Mouse (Mus musculus) testis, adult 2 months (tissue): ENCODE results near the gene Uri1. TPM values are rescaled to one million over a fixed set of nuclear protein-coding genes. Genes with fewer than 3 reads are reported as not detected.

Experiments
- H3K27ac ChIP-seq: fragments of 200-500 bp; 2 replicates; pipeline ENCODE4 v1.5.1; 2012; ENCODE audit warnings: low read depth, low read length; ENCODE audit not compliant: control insufficient read depth, insufficient read depth
- H3K27me3 ChIP-seq: fragments of 200-500 bp; 2 replicates; pipeline ENCODE4 v1.6.1; 2012; ENCODE audit warnings: mild to moderate bottlenecking, low read length, moderate library complexity; ENCODE audit not compliant: control insufficient read depth, insufficient read depth
- H3K36me3 ChIP-seq: fragments of 200-500 bp; 2 replicates; pipeline ENCODE4 v1.6.1; 2012; ENCODE audit warnings: mild to moderate bottlenecking, low read length; ENCODE audit not compliant: control insufficient read depth, insufficient read depth
- H3K4me1 ChIP-seq: fragments of 200-500 bp; 2 replicates; pipeline ENCODE4 v1.6.1; 2012; ENCODE audit warnings: low read length; ENCODE audit not compliant: control insufficient read depth, insufficient read depth
- H3K4me3 ChIP-seq: fragments of 200-500 bp; 2 replicates; pipeline ENCODE4 v1.5.1; 2012; ENCODE audit warnings: low read depth, mild to moderate bottlenecking, low read length, moderate library complexity, mixed read lengths; ENCODE audit not compliant: control insufficient read depth
- CTCF ChIP-seq: fragments of 200-500 bp; IDR thresholded peaks from 2 replicates; pipeline ENCODE4 v1.5.1; 2012; ENCODE audit warnings: low read depth, mild to moderate bottlenecking, inconsistent platforms, low read length, moderate library complexity; ENCODE audit not compliant: control insufficient read depth, insufficient read depth, insufficient replicate concordance
- POLR2A ChIP-seq: fragments of 200-500 bp; IDR thresholded peaks from 2 replicates; pipeline ENCODE4 v1.6.1; 2012; ENCODE audit warnings: low read depth, mild to moderate bottlenecking, inconsistent platforms, low read length, moderate library complexity; ENCODE audit not compliant: control insufficient read depth
- polyA plus RNA-seq: library from polyadenylated mRNA; depleted of rRNA; stranded (reverse); fragments of >200 nt; gene quantifications from 2 replicates; pipeline ENCODE4 v1.2.3, GENCODE M21; 2012

The Uri1 gene
- polyA plus RNA-seq, 1 experiment: 50.4 TPM

- no peak for TF ChIP-seq CTCF
- no peak for TF ChIP-seq POLR2A
- no peaks in the 10 kb centered on the region for H3K36me3 ChIP-seq
- no peaks in the 10 kb centered on the region for H3K4me1 ChIP-seq
- H3K27ac ChIP-seq: no peak overlapping the region
- H3K4me3 ChIP-seq: no peak overlapping the region
- H3K27me3 ChIP-seq: no peaks in the 10 kb centered on the region
These were observed 87.6 kb downstream of the Uri1 start for GRCm38 (mm10) chr7:37935786-37936185.

- H3K4me3 ChIP-seq: no peak overlapping the region
- H3K27ac ChIP-seq: no peak overlapping the region
- H3K27me3 ChIP-seq: no peaks in the 10 kb centered on the region
- TF ChIP-seq CTCF (peak; percentile 16; the same call in 1 of the 2 replicates), POLR2A (no peak)
- no peaks in the 10 kb centered on the region for H3K4me1 ChIP-seq
- no peaks in the 10 kb centered on the region for H3K36me3 ChIP-seq
These were observed 88.6 kb downstream of the Uri1 start for GRCm38 (mm10) chr7:37934770-37935182.

GRCm38 (mm10) chr7:37933754-37934308 lies 89.5 kb downstream of the Uri1 start:
- TF ChIP-seq CTCF: no peak
- no peak for TF ChIP-seq POLR2A
- Histone ChIP-seq H3K4me3 (no peak overlapping the region), H3K4me1 (no peaks in the 10 kb centered on the region), H3K36me3 (no peaks in the 10 kb centered on the region), H3K27ac (no peak overlapping the region), H3K27me3 (no peaks in the 10 kb centered on the region)

- H3K27me3 ChIP-seq: no peaks in the 10 kb centered on the region
- no peak overlapping the region for H3K4me3 ChIP-seq
- TF ChIP-seq POLR2A (no peak), CTCF (no peak)
- no peaks in the 10 kb centered on the region for H3K4me1 ChIP-seq
- H3K36me3 ChIP-seq: no peaks in the 10 kb centered on the region
- no peak overlapping the region for H3K27ac ChIP-seq
These were observed 91.7 kb downstream of the Uri1 start for GRCm38 (mm10) chr7:37931631-37932030.

- Histone ChIP-seq H3K27me3 (no peaks in the 10 kb centered on the region), H3K36me3 (no peaks in the 10 kb centered on the region), H3K27ac (no peak overlapping the region), H3K4me3 (no peak overlapping the region), H3K4me1 (no peaks in the 10 kb centered on the region)
- TF ChIP-seq POLR2A: no peak
- TF ChIP-seq CTCF: no peak
These were observed 93.6 kb downstream of the Uri1 start for GRCm38 (mm10) chr7:37929738-37930137.

GRCm38 (mm10) chr7:37922999-37923398 lies 100.4 kb downstream of the Uri1 start:
- Histone ChIP-seq H3K27me3 (no peaks in the 10 kb centered on the region), H3K4me3 (no peak overlapping the region), H3K36me3 (no peaks in the 10 kb centered on the region), H3K27ac (no peak overlapping the region), H3K4me1 (peaks cover 8% of the 10 kb centered on the region)
- peak; percentile 50; the same call in 1 of the 2 replicates for TF ChIP-seq CTCF
- no peak for TF ChIP-seq POLR2A

- Histone ChIP-seq H3K4me3 (no peak overlapping the region), H3K4me1 (peaks cover 8% of the 10 kb centered on the region), H3K27ac (no peak overlapping the region), H3K27me3 (no peaks in the 10 kb centered on the region), H3K36me3 (no peaks in the 10 kb centered on the region)
- no peak for TF ChIP-seq POLR2A
These were observed 101.5 kb downstream of the Uri1 start for GRCm38 (mm10) chr7:37921681-37922430.

GRCm38 (mm10) chr7:37918926-37919325 lies 104.4 kb downstream of the Uri1 start:
- H3K4me1 ChIP-seq: peaks cover 8% of the 10 kb centered on the region
- TF ChIP-seq CTCF: no peak
- no peak for TF ChIP-seq POLR2A
- no peaks in the 10 kb centered on the region for H3K27me3 ChIP-seq
- no peaks in the 10 kb centered on the region for H3K36me3 ChIP-seq
- H3K4me3 ChIP-seq: no peak overlapping the region; the same call in 1 of the 2 replicates
- H3K27ac ChIP-seq: no peak overlapping the region
